Mouse (Mus musculus): ENCODE results near the gene Mfsd12. TPM values are rescaled to one million over a fixed set of nuclear protein-coding genes. Genes with fewer than 3 reads are reported as not detected.

Gene Mfsd12
- polyA plus RNA-seq, 1 experiment from 2014 or later: 10.3 TPM

GRCm38 (mm10) chr10:81383802-81384604, 26.7 kb downstream of the Mfsd12 start, which contains the start of the genes Dohh and Gm48551:
Dohh (plus strand) TSS chr10:81384428.
Gm48551 (plus strand) TSS chr10:81384466.
- no peaks in the 10 kb centered on the region for H3K9me3 ChIP-seq
- H3K27me3 ChIP-seq (ENCODE audit: insufficient read depth, poor library complexity, severe bottlenecking): no peaks in the 10 kb centered on the region
- WGBS: 6% methylated on average over 54 of the region's 54 CpGs
- peak; percentile 99 for DNase-seq (ENCODE audit: low spot score)
- H3K4me3 ChIP-seq: peak within 1 kb of the TSS; percentile 96
- peaks cover 36% of the 10 kb centered on the region for H3K4me1 ChIP-seq
- H3K27ac ChIP-seq: peak within 1 kb of the TSS; percentile 93
- H3K36me3 ChIP-seq: peaks cover 34% of the 10 kb centered on the region

GRCm38 (mm10) chr10:81384605-81384982, 27.3 kb downstream of the Mfsd12 start:
- peak overlapping the region; percentile 93 for H3K27ac ChIP-seq
- H3K4me1 ChIP-seq: peaks cover 38% of the 10 kb centered on the region
- DNase-seq (ENCODE audit: low spot score): no peak
- H3K27me3 ChIP-seq (ENCODE audit: insufficient read depth, poor library complexity, severe bottlenecking): no peaks in the 10 kb centered on the region
- WGBS: under 1% methylated on average over 19 of the region's 19 CpGs
- H3K4me3 ChIP-seq: peak overlapping the region; percentile 96
- no peaks in the 10 kb centered on the region for H3K9me3 ChIP-seq
- H3K36me3 ChIP-seq: peaks cover 40% of the 10 kb centered on the region

GRCm38 (mm10) chr10:81385603-81386306, 28.5 kb downstream of the Mfsd12 start:
- Histone ChIP-seq H3K27ac (0 out of 2 replicates have a peak overlapping the region, but pooled peaks have one; percentile 93), H3K9me3 (no peaks in the 10 kb centered on the region), H3K27me3 (ENCODE audit: insufficient read depth, poor library complexity, severe bottlenecking) (no peaks in the 10 kb centered on the region), H3K4me3 (peak overlapping the region; percentile 96), H3K36me3 (peaks cover 43% of the 10 kb centered on the region), H3K4me1 (peaks cover 47% of the 10 kb centered on the region)
- 81% methylated on average over 22 of the region's 22 CpGs for WGBS
- DNase-seq (ENCODE audit: low spot score): no peak

GRCm38 (mm10) chr10:81387716-81388115, 30.4 kb downstream of the Mfsd12 start:
- Histone ChIP-seq H3K27me3 (ENCODE audit: insufficient read depth, poor library complexity, severe bottlenecking) (no peaks in the 10 kb centered on the region), H3K36me3 (peaks cover 50% of the 10 kb centered on the region), H3K27ac (no peak overlapping the region), H3K9me3 (no peaks in the 10 kb centered on the region), H3K4me1 (peaks cover 42% of the 10 kb centered on the region), H3K4me3 (no peak overlapping the region)
- no peak for DNase-seq (ENCODE audit: low spot score)
- 91% methylated on average over 20 of the region's 20 CpGs for WGBS

GRCm38 (mm10) chr10:81388505-81389055, 31.3 kb downstream of the Mfsd12 start, which contains the start of gene Gm48552:
Gm48552 (plus strand) TSS chr10:81389005.
- Histone ChIP-seq H3K27ac (0 out of 2 replicates have a peak within 1 kb of the TSS, but pooled peaks have one; percentile 31), H3K27me3 (ENCODE audit: insufficient read depth, poor library complexity, severe bottlenecking) (no peaks in the 10 kb centered on the region), H3K4me3 (no peak within 1 kb of the TSS), H3K36me3 (peaks cover 50% of the 10 kb centered on the region), H3K4me1 (peaks cover 51% of the 10 kb centered on the region), H3K9me3 (no peaks in the 10 kb centered on the region)
- WGBS: 88% methylated on average over 5 of the region's 5 CpGs
- no peak for DNase-seq (ENCODE audit: low spot score)

GRCm38 (mm10) chr10:81389373-81389772, 32.1 kb downstream of the Mfsd12 start:
- Histone ChIP-seq H3K27me3 (ENCODE audit: insufficient read depth, poor library complexity, severe bottlenecking) (no peaks in the 10 kb centered on the region), H3K4me3 (no peak overlapping the region), H3K9me3 (no peaks in the 10 kb centered on the region), H3K36me3 (peaks cover 50% of the 10 kb centered on the region), H3K27ac (0 out of 2 replicates have a peak overlapping the region, but pooled peaks have one; percentile 31), H3K4me1 (peaks cover 56% of the 10 kb centered on the region)
- WGBS: 65% methylated on average over 3 of the region's 3 CpGs
- DNase-seq (ENCODE audit: low spot score): no peak

GRCm38 (mm10) chr10:81389801-81390677, 32.7 kb downstream of the Mfsd12 start:
- 66% methylated on average over 23 of the region's 23 CpGs for WGBS

GRCm38 (mm10) chr10:81390678-81390965, 33.3 kb downstream of the Mfsd12 start:
- Histone ChIP-seq H3K36me3 (peaks cover 50% of the 10 kb centered on the region), H3K27me3 (ENCODE audit: insufficient read depth, poor library complexity, severe bottlenecking) (no peaks in the 10 kb centered on the region), H3K9me3 (no peaks in the 10 kb centered on the region), H3K27ac (no peak overlapping the region; the same call in 1 of the 2 replicates), H3K4me3 (no peak overlapping the region), H3K4me1 (peaks cover 47% of the 10 kb centered on the region)
- 91% methylated on average over 13 of the region's 13 CpGs for WGBS
- DNase-seq (ENCODE audit: low spot score): no peak

More at GRCm38 (mm10) chr10:81389801-81390677, 32.7 kb downstream of the Mfsd12 start:
- Histone ChIP-seq H3K36me3 (peaks cover 50% of the 10 kb centered on the region), H3K27me3 (ENCODE audit: insufficient read depth, poor library complexity, severe bottlenecking) (no peaks in the 10 kb centered on the region), H3K9me3 (no peaks in the 10 kb centered on the region), H3K4me3 (no peak overlapping the region), H3K4me1 (peaks cover 52% of the 10 kb centered on the region), H3K27ac (0 out of 2 replicates have a peak overlapping the region, but pooled peaks have one; percentile 31)
- no peak for DNase-seq (ENCODE audit: low spot score)

GRCm38 (mm10) chr10:81392270-81392669, 35.0 kb downstream of the Mfsd12 start:
- WGBS: 81% methylated on average over 6 of the region's 6 CpGs
- Histone ChIP-seq H3K4me3 (no peak overlapping the region), H3K4me1 (peaks cover 41% of the 10 kb centered on the region), H3K27me3 (ENCODE audit: insufficient read depth, poor library complexity, severe bottlenecking) (peaks cover 8% of the 10 kb centered on the region), H3K9me3 (no peaks in the 10 kb centered on the region), H3K27ac (no peak overlapping the region), H3K36me3 (peaks cover 33% of the 10 kb centered on the region)
- DNase-seq (ENCODE audit: low spot score): no peak

GRCm38 (mm10) chr10:81392781-81393185, 35.5 kb downstream of the Mfsd12 start, which contains the start of gene Smim24:
Smim24 (plus strand) TSS chr10:81393051.
- no peaks in the 10 kb centered on the region for H3K9me3 ChIP-seq
- H3K4me1 ChIP-seq: peaks cover 43% of the 10 kb centered on the region
- H3K27ac ChIP-seq: peak within 1 kb of the TSS; percentile 83
- 64% methylated on average over 14 of the region's 14 CpGs for WGBS
- H3K4me3 ChIP-seq: peak within 1 kb of the TSS; percentile 54
- H3K27me3 ChIP-seq (ENCODE audit: insufficient read depth, poor library complexity, severe bottlenecking): peaks cover 13% of the 10 kb centered on the region
- DNase-seq (ENCODE audit: low spot score): no peak
- peaks cover 32% of the 10 kb centered on the region for H3K36me3 ChIP-seq

GRCm38 (mm10) chr10:81393456-81394063, 36.3 kb downstream of the Mfsd12 start:
- H3K4me3 ChIP-seq: peak overlapping the region; percentile 54
- H3K27me3 ChIP-seq (ENCODE audit: insufficient read depth, poor library complexity, severe bottlenecking): peaks cover 17% of the 10 kb centered on the region
- peak overlapping the region; percentile 83 for H3K27ac ChIP-seq
- no peak for DNase-seq (ENCODE audit: low spot score)
- 6% methylated on average over 19 of the region's 19 CpGs for WGBS
- H3K4me1 ChIP-seq: peaks cover 47% of the 10 kb centered on the region
- H3K36me3 ChIP-seq: peaks cover 27% of the 10 kb centered on the region
- H3K9me3 ChIP-seq: no peaks in the 10 kb centered on the region

GRCm38 (mm10) chr10:81395127-81395526, 37.8 kb downstream of the Mfsd12 start:
- 8% methylated on average over 5 of the region's 5 CpGs for WGBS
- H3K27me3 ChIP-seq (ENCODE audit: insufficient read depth, poor library complexity, severe bottlenecking): peaks cover 28% of the 10 kb centered on the region
- no peak overlapping the region for H3K27ac ChIP-seq
- H3K9me3 ChIP-seq: no peaks in the 10 kb centered on the region
- no peak overlapping the region for H3K4me3 ChIP-seq
- H3K36me3 ChIP-seq: peaks cover 26% of the 10 kb centered on the region
- peaks cover 35% of the 10 kb centered on the region for H3K4me1 ChIP-seq
- no peak for DNase-seq (ENCODE audit: low spot score)
